Mouse (Mus musculus): ENCODE measurements at regions not wholly inside any gene's neighbourhood (a gene's known extent, or its start where the extent isn't known, plus 50 kb on each side); places are given as distances from the start of the nearest gene placed in this dataset.

DNA sequence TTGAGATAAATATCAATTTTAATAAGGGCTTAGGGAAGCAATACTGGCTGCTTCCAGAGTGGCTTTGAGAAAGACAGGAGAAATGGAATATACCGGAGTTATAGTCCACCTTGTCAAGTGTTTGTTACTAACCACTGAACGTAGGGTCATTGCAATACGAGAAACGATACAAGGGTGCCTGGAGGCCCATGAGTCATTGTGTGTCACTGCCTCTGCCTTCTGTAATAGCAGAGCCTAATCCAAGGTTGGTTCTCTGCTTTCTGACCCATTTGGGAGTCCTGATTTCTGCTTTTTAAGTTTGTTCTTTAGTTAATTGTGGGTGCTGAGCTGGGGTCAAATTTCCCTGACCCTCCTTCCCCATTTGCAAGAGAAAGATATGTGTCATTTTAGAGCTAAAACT is 382.4 kb upstream of the Arglu1 start:
- TF ChIP-seq CTCF (IDR thresholded peaks at IDR 0.05) (no peak), POLR2A (IDR thresholded peaks at IDR 0.05; ENCODE audit: insufficient read depth, low read depth, low read length) (no peak)

All from heart, adult 2 months (tissue).